Mouse (Mus musculus) limb, embryonic 14.5 days (tissue): Measurements from ENCODE around the gene Gm45837. TPM values are rescaled to one million over a fixed set of nuclear protein-coding genes. Genes with fewer than 3 reads are reported as not detected.

Source experiments
- ATAC-seq: fragments of 200-750 bp; cut with Nextera tagmentation; 2 replicates; pipeline ENCODE4 v1.8.0; 2017; ENCODE audit warnings: low read depth, moderate number of reproducible peaks, moderate TSS enrichment; ENCODE audit not compliant: low FRiP score
- DNase-seq: peaks from one replicate; pipeline ENCODE4 v3.0.0-alpha.2; 2015; ENCODE audit warnings: low spot score
- H3K27ac ChIP-seq: fragments of 300-500 bp; sonication (generic); replicated peaks from 2 replicates; pipeline ENCODE4 v1.5.1; 2014; ENCODE audit warnings: low read depth, mild to moderate bottlenecking, low read length, moderate library complexity, mixed read lengths
- H3K27me3 ChIP-seq: fragments of 300-500 bp; sonication (generic); 2 replicates; pipeline ENCODE4 v1.6.1; 2014; ENCODE audit warnings: low read length, mixed read lengths; ENCODE audit not compliant: control insufficient read depth, insufficient read depth
- H3K36me3 ChIP-seq: fragments of 300-500 bp; sonication (generic); 2 replicates; pipeline ENCODE4 v1.6.1; 2014; ENCODE audit warnings: mild to moderate bottlenecking, low read length, moderate library complexity, mixed read lengths; ENCODE audit not compliant: control insufficient read depth, insufficient read depth
- H3K4me1 ChIP-seq: fragments of 300-500 bp; sonication (generic); 2 replicates; pipeline ENCODE4 v1.6.1; 2014; ENCODE audit warnings: antibody characterized with exemption, low read length, mixed read lengths; ENCODE audit not compliant: control insufficient read depth, insufficient read depth
- H3K4me2 ChIP-seq: fragments of 300-500 bp; sonication (generic); replicated peaks from 2 replicates; pipeline ENCODE4 v1.6.1; 2014; ENCODE audit warnings: low read depth, mild to moderate bottlenecking, low read length, moderate library complexity; ENCODE audit not compliant: severe bottlenecking
- H3K4me3 ChIP-seq: fragments of 300-500 bp; sonication (generic); replicated peaks from 2 replicates; pipeline ENCODE4 v1.5.1; 2014; ENCODE audit warnings: low read length
- H3K9ac ChIP-seq: fragments of 300-500 bp; sonication (generic); 2 replicates; pipeline ENCODE4 v1.6.1; 2014; ENCODE audit warnings: mild to moderate bottlenecking, low read depth, low read length, moderate library complexity; ENCODE audit not compliant: severe bottlenecking
- H3K9me3 ChIP-seq: fragments of 300-500 bp; sonication (generic); 2 replicates; pipeline ENCODE4 v1.6.1; 2016; ENCODE audit warnings: low read length; ENCODE audit not compliant: control insufficient read depth
- POLR2A ChIP-seq: fragments of 200-500 bp; IDR thresholded peaks from 2 replicates; pipeline ENCODE4 v1.8.0; 2012; ENCODE audit warnings: inconsistent platforms, mild to moderate bottlenecking, moderate library complexity, borderline replicate concordance; ENCODE audit not compliant: insufficient read depth, insufficient read length; ENCODE audit errors: extremely low read depth
- WGBS: fragments of 180-500 bp; shearing (Covaris S2); extraction: QIAGEN DNeasy Blood & Tissue Kit; methylation state at CpG from one replicate; pipeline ENCODE4 v1.1.7; 2014; 5-methylcytosine and 5-hydroxymethylcytosine counted together
- polyA plus RNA-seq, 2 experiments: library from polyadenylated mRNA; depleted of rRNA in 1 of 2; stranded (reverse) in 1 of 2; unstranded in 1 of 2; fragments of >200 nt; fragmentation: Nextera tagmentation in 1 of 2; extraction: Ambion mirVana in 1 of 2; gene quantifications; 2 replicates each; pipeline versions ENCODE4 v1.2.1 to v1.2.3; 2012 to 2014

Gm45837 gene
- polyA plus RNA-seq, 2 experiments, result 0.41 to 7.5 TPM

DNA sequence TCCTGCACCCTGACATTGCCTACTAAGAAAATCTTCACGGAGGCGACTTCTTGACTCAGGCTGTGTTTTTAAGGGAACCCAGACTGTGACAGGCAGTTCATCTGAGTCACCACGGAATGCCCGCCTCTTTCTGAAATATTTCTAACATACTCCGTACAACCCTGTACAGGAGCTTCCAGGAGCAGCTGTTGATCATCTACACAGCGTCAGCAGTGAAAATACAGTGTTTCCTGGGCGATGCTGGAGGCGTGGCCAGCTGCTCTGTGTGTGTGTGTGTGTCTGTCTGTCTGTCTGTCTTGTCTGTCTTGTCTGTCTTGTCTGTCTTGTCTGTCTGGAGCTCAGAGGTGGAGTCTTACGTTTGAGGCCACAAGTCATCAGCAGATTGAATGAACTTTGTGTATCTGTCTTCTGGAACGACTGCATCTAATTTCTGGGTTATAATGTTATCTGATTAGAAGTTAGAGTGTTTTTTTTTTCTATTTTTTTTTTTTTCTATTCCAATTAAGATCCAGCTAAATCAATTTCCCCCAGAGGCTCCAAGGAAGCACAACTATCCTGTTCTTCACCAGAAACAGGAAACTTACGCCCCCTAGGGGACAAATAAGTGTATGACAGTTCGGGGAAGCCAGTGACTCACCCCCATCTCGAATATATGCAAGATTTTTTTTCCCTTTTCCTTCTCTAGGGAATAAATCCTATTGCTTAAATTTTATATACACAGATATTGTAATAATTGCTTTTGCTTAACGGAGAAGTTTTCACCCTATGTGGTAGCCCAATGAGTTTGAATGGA, 127.7 kb downstream of the Gm45837 start:
- Histone ChIP-seq H3K36me3 (no peaks in the 10 kb centered on the region), H3K9ac (no peak overlapping the region), H3K4me3 (no peak overlapping the region), H3K9me3 (no peaks in the 10 kb centered on the region), H3K27me3 (no peaks in the 10 kb centered on the region), H3K27ac (no peak overlapping the region), H3K4me2 (no peak overlapping the region), H3K4me1 (no peaks in the 10 kb centered on the region)
- 0 out of 2 replicates have a peak, but pooled peaks have one; percentile 50 for ATAC-seq
- WGBS, result 57% methylated on average over 14 of the region's 14 CpGs
- DNase-seq, result no peak
- no peak for TF ChIP-seq POLR2A

DNA sequence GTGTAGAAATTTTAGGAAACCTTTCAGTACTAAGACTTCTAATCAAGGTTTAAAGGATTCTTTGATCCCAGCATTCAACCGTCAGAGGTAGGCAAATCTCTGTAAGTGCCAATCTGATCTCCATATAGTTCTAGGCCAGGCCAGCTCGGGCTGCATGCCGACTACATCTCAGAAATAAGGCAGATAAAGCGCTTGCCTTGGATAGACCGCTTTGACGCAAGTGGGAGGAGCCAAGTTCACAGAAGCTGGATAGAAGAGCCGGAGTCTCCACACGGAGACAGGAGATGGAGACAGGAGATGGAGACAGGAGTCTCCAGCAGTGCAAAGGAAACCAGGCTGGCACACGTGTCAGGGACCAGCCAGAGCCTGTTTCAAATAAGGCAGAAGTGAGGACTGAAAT, 129.1 kb downstream of the Gm45837 start:
- DNase-seq (no peak), ATAC-seq (no peak)
- no peaks in the 10 kb centered on the region for H3K36me3 ChIP-seq
- no peak for TF ChIP-seq POLR2A
- H3K27ac ChIP-seq, result no peak overlapping the region
- H3K27me3 ChIP-seq, result no peaks in the 10 kb centered on the region
- no peaks in the 10 kb centered on the region for H3K9me3 ChIP-seq
- no peak overlapping the region for H3K9ac ChIP-seq
- no peaks in the 10 kb centered on the region for H3K4me1 ChIP-seq
- no peak overlapping the region for H3K4me3 ChIP-seq
- H3K4me2 ChIP-seq, result no peak overlapping the region
- WGBS, result 40% methylated on average over 9 of the region's 9 CpGs

DNA sequence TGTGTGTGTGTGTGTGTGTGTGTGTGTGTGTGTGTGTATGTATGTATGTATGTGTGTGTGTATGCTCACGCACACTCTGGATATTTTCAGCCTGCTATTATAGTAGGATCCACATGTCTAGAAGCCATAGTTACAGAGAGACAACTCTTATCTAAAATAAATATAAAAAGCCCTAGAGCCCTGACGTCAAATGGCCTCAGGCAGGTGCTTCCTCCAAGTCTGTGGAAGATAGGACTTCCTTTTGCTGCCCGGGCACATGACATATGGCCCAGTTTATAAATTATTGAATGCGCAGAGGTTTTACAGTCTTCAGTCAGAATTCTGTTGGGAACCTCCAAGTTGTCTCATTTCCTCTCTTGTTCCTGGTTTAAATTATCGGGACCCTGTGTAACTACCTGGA, 130.0 kb downstream of the Gm45837 start:
- H3K36me3 ChIP-seq, result no peaks in the 10 kb centered on the region
- H3K9me3 ChIP-seq, result no peaks in the 10 kb centered on the region
- no peak for TF ChIP-seq POLR2A
- no peak overlapping the region for H3K4me3 ChIP-seq
- H3K4me2 ChIP-seq, result no peak overlapping the region
- no peak overlapping the region for H3K9ac ChIP-seq
- ATAC-seq (no peak), DNase-seq (no peak)
- H3K4me1 ChIP-seq, result no peaks in the 10 kb centered on the region
- 58% methylated on average over 5 of the region's 5 CpGs for WGBS
- no peak overlapping the region for H3K27ac ChIP-seq
- no peaks in the 10 kb centered on the region for H3K27me3 ChIP-seq

DNA sequence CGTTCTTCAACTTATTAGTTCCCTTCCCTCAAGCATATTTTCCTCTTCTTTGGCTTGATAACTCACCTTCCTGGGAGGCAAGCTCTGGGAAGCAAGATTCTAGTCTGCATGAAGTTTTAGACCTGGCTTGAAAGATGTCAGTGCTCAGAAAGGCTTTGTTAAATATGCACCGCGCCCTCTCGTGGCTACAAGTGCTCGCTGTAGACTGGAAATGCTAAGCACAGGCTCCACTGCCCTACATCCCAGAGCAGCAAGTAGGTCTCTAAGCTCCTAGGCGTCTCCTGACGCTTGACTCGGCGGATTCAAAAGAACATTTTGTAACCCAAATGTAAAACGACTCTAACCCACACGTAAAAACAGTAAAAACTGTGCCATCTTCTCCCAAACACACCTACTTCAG, 130.4 kb downstream of the Gm45837 start:
- no peak for ATAC-seq
- WGBS, result 3% methylated on average over 11 of the region's 11 CpGs

DNA sequence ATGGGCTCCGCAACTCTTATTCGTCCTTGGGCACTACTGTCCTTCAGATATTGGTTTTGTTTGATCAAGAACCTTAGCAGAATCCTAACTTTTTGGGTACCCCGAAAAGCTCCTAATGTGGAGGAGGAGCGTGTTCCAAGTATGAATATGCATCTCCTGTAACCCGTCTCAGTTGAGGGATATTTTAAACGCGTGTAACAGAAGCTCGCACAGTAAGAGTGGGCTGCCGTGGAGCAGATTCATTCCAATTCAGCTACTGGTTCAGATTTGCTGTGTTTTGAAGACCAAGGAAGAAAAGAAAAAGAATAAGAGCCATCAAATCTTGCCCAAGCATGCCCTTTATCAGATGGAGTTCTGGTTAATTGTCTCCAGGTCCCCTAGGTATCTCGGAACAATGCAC, 131.0 kb downstream of the Gm45837 start:
- H3K36me3 ChIP-seq, result no peaks in the 10 kb centered on the region
- 76% methylated on average over 10 of the region's 10 CpGs for WGBS

More for the DNA sequence above, 130.4 kb downstream of the Gm45837 start:
- Histone ChIP-seq H3K9ac (no peak overlapping the region), H3K9me3 (no peaks in the 10 kb centered on the region), H3K36me3 (no peaks in the 10 kb centered on the region), H3K27me3 (no peaks in the 10 kb centered on the region), H3K27ac (no peak overlapping the region), H3K4me3 (no peak overlapping the region), H3K4me2 (no peak overlapping the region), H3K4me1 (no peaks in the 10 kb centered on the region)
- DNase-seq, result peak; percentile 71
- no peak for TF ChIP-seq POLR2A

More for the DNA sequence above, 131.0 kb downstream of the Gm45837 start:
- H3K4me3 ChIP-seq, result no peak overlapping the region
- ATAC-seq (no peak), DNase-seq (no peak)
- TF ChIP-seq POLR2A, result no peak
- H3K27ac ChIP-seq, result no peak overlapping the region
- no peak overlapping the region for H3K9ac ChIP-seq
- H3K27me3 ChIP-seq, result no peaks in the 10 kb centered on the region
- H3K4me1 ChIP-seq, result no peaks in the 10 kb centered on the region
- H3K4me2 ChIP-seq, result no peak overlapping the region
- no peaks in the 10 kb centered on the region for H3K9me3 ChIP-seq
